In the genomic region with DNA sequence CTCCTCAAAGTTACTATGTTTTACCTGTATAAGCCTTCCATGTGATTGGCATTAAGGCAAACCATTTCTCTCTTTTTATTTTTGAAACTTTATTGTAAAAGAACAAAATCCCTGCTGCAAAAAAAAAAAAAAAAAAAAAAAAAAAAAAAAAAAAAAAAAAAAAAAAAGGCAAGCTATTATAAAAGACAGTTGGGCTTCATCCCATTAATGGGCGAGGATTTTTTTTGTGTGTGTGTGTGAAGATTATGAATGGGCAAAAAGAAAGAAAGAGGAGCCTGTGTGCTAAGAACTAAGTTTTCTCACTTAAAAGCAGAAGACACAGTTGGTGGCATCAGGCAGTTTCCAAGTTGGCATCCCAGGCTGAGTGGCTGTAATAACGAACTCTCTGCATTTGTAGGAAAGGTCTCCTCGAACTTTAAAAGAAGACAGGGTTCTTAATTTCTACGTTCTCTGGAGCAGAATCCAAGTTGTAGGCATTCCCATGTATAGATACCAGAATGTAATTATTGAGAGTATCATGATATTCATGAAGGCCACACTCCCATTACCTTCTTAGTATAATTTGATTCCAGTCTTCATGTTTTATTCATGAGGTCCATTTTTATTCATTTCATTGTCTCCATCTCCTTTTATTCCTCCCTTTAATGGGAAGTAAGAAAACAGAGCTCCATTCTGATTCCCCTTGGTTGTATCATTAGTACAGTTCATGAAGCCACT, we compare ENCODE assay signal across 1 mouse cellular context.
TF ChIP-seq lines count a peak whose summit lies in the region.

No protein-coding gene starts in this region.

TF ChIP-seq in CH12.LX, 34 proteins besides CTCF, POLR2A, EP300 and RAD21:
- TF ChIP-seq ZNF384 (IDR thresholded peaks at IDR 0.05; ENCODE audit: low read depth, low read length) (peak; percentile 54), ETS1 (conservative IDR thresholded peaks at IDR 0.05; ENCODE audit: low read depth, low read length) (no peak)
